Mouse (Mus musculus) lung, postnatal 0 days (tissue): ENCODE data around the gene Gpr37l1. TPM values are rescaled to one million over a fixed set of nuclear protein-coding genes. Genes with fewer than 3 reads are reported as not detected.

Source experiments
- ATAC-seq: fragments of 200-750 bp; cut with Nextera tagmentation; 2 replicates; pipeline ENCODE4 v1.8.0; 2017; ENCODE audit warnings: moderate library complexity
- DNase-seq: peaks from one replicate; pipeline ENCODE4 v3.0.0-alpha.2; 2016; ENCODE audit warnings: low spot score
- H3K27ac ChIP-seq: fragments of 300-500 bp; sonication (generic); 2 replicates; pipeline ENCODE4 v1.5.1; 2014; ENCODE audit warnings: antibody characterized with exemption, mild to moderate bottlenecking, low read length, mixed read lengths
- H3K27me3 ChIP-seq: fragments of 300-500 bp; sonication (generic); replicated peaks from 2 replicates; pipeline ENCODE4 v1.6.1; 2014; ENCODE audit warnings: low read length, mixed read lengths; ENCODE audit not compliant: insufficient read depth
- H3K36me3 ChIP-seq: fragments of 300-500 bp; sonication (generic); 2 replicates; pipeline ENCODE4 v1.6.1; 2014; ENCODE audit warnings: low read length, mixed read lengths; ENCODE audit not compliant: insufficient read depth
- H3K4me1 ChIP-seq: fragments of 300-500 bp; sonication (generic); 2 replicates; pipeline ENCODE4 v1.6.1; 2014; ENCODE audit warnings: antibody characterized with exemption, low read depth, low read length, mixed read lengths; ENCODE audit not compliant: insufficient read depth
- H3K4me2 ChIP-seq: fragments of 300-500 bp; sonication (generic); replicated peaks from 2 replicates; pipeline ENCODE4 v1.6.1; 2014; ENCODE audit warnings: low read depth, mild to moderate bottlenecking, low read length, moderate library complexity, mixed read lengths
- H3K4me3 ChIP-seq: fragments of 300-500 bp; sonication (generic); 2 replicates; pipeline ENCODE4 v1.5.1; 2014; ENCODE audit warnings: low read depth, low read length
- H3K9ac ChIP-seq: fragments of 300-500 bp; sonication (generic); replicated peaks from 2 replicates; pipeline ENCODE4 v1.6.1; 2014; ENCODE audit warnings: low read depth, mild to moderate bottlenecking
- H3K9me3 ChIP-seq: fragments of 300-500 bp; sonication (generic); 2 replicates; pipeline ENCODE4 v1.6.1; 2016; ENCODE audit warnings: low read length, mixed read lengths
- CTCF ChIP-seq: IDR thresholded peaks from 2 replicates; pipeline ENCODE4 v1.5.1; 2016; ENCODE audit warnings: antibody characterized with exemption, mild to moderate bottlenecking
- EP300 ChIP-seq: IDR thresholded peaks from 2 replicates; pipeline ENCODE4 v1.6.1; 2016; ENCODE audit warnings: antibody characterized with exemption, mild to moderate bottlenecking, control low read depth
- WGBS: fragments of 180-500 bp; shearing (Covaris S2); extraction: QIAGEN DNeasy Blood & Tissue Kit; methylation state at CpG from one replicate; pipeline ENCODE4 v1.1.7; 2014; 5-methylcytosine and 5-hydroxymethylcytosine counted together
- polyA plus RNA-seq: library from polyadenylated mRNA; unstranded; fragments of >200 nt; fragmentation: Nextera tagmentation; extraction: Ambion mirVana; gene quantifications from 2 replicates; pipeline ENCODE4 v1.2.1, GENCODE M21; 2015

Gene Gpr37l1
- polyA plus RNA-seq, 1 experiment from 2014 or later = 0.06 TPM

DNA sequence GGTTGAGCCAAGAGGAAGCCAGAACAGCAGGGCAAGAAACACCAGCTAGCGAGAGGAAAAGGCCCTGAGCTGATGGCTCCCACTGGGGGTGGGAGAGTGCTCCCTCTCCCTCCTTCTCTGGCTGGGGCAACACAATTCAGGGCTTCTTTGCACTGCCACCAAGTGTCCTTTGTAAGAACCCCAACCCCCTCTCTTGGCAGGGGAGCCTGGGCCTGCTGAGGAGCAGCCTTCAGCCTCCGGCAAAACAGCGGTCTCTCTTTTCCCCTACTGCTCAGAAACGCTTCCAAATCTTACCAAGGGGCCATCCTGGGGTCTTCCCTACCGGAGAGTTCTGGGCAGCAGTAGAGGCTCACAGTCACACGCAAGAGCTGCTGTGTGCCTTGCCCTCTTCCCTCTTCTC is 4.8 kb downstream of the Gpr37l1 start:
- no peak overlapping the region for H3K27ac ChIP-seq
- ATAC-seq (no peak), DNase-seq (no peak)
- no peak overlapping the region for H3K4me2 ChIP-seq
- H3K9me3 ChIP-seq = no peaks in the 10 kb centered on the region
- H3K9ac ChIP-seq = no peak overlapping the region
- H3K36me3 ChIP-seq = no peaks in the 10 kb centered on the region
- no peak overlapping the region for H3K4me3 ChIP-seq
- TF ChIP-seq EP300 (no peak), CTCF (no peak)
- 63% methylated on average over 6 of the region's 6 CpGs for WGBS
- H3K27me3 ChIP-seq = no peaks in the 10 kb centered on the region
- H3K4me1 ChIP-seq = no peaks in the 10 kb centered on the region

DNA sequence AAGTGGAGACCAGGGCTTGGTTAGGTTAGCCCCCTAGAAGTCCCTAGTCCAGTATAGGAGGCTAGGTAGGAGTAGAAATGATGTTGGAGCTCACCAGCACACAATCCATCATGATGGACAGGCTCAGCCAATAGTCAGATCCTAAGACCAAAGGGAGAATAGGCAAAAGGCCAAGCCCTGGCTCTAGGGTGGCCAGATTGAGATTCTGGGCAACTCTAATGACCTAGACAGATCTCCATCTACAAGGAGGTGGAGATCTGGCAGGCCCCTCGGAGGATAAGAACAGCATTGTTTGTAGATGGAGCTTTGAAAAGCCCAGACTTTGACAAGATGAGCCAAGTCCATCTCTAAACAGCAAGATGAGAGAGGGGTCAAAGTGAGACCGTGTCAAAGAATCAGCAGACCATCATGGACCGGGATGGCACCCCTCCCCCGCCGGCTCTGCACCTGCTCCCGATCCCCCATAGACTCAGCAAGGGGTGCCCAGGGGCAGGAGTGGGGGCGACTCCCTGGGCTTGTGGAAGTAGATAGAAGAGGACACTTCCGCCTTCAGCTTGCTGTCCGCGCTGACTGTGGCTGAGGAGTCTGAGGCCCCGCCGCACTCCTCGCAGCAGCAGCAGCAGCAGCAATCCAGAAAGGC is 7.0 kb downstream of the Gpr37l1 start:
- WGBS = 79% methylated on average over 13 of the region's 13 CpGs
- Histone ChIP-seq H3K4me3 (no peak overlapping the region), H3K27me3 (no peaks in the 10 kb centered on the region), H3K27ac (no peak overlapping the region), H3K4me1 (no peaks in the 10 kb centered on the region), H3K9ac (no peak overlapping the region), H3K36me3 (peaks cover 4% of the 10 kb centered on the region; the same call in 1 of the 2 replicates), H3K4me2 (no peak overlapping the region), H3K9me3 (no peaks in the 10 kb centered on the region)
- no peak for ATAC-seq
- no peak for TF ChIP-seq EP300
- no peak for TF ChIP-seq CTCF
- DNase-seq = no peak

DNA sequence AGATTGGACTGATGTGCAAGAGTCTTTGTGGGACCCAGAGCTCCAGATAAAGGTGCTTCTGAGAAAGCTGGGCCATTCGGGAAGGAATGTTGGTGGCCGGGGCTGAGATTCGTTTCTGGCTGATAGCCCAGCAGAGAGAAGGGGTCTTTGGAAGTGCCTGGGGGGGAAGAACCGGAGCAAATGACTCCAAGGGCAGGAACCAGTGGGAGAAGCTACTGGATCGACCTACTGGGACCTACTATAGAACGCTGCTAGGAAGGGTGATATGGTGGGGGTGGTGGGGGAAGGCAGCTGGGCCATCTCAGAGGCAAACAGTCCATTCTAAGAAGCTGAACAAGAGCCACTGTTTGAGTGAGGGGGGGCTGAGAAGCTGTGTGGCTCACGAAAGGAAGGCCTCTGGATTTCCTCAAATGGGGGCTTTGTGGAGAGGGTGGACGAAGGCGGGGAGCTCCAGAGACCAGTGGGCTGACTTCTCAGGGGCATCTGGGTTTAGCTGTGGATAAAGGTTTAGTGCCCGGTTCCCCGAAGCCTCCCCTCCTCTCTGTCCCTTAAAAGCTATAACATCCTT is 7.8 kb downstream of the Gpr37l1 start:
- WGBS = 66% methylated on average over 10 of the region's 11 CpGs

DNA sequence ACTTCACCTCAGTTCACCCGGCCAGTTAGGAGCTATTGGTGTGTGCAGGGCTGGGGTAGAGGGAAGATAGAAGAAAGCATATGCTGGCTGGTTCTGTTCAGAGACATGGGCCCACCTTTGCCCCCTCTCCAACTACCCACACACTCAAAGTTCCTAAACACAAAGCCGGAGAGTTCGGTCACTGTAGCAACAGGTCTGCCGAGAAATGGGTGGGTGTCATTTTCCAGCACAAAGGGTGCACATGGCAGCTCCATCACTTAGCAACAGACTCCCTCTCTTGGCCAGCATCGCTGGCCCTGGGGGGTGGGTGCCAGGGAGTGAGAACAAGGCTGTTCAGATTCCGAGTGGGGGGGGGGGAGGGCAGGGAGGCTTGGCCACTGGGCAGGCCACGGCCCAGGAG is 8.4 kb downstream of the Gpr37l1 start:
- Histone ChIP-seq H3K4me3 (no peak overlapping the region), H3K27ac (no peak overlapping the region), H3K36me3 (peaks cover 6% of the 10 kb centered on the region; the same call in 1 of the 2 replicates), H3K27me3 (no peaks in the 10 kb centered on the region), H3K9me3 (no peaks in the 10 kb centered on the region), H3K9ac (no peak overlapping the region), H3K4me1 (no peaks in the 10 kb centered on the region), H3K4me2 (no peak overlapping the region)
- TF ChIP-seq EP300 (no peak), CTCF (no peak)
- WGBS = 43% methylated on average over 7 of the region's 7 CpGs
- DNase-seq = no peak
- ATAC-seq = peak; percentile 21; the same call in 1 of the 2 replicates

More for the DNA sequence above, 7.8 kb downstream of the Gpr37l1 start:
- TF ChIP-seq EP300 = no peak
- TF ChIP-seq CTCF = no peak
- Histone ChIP-seq H3K9ac (no peak overlapping the region), H3K27ac (no peak overlapping the region), H3K4me2 (no peak overlapping the region), H3K4me1 (no peaks in the 10 kb centered on the region), H3K27me3 (no peaks in the 10 kb centered on the region), H3K4me3 (no peak overlapping the region), H3K9me3 (no peaks in the 10 kb centered on the region), H3K36me3 (peaks cover 6% of the 10 kb centered on the region; the same call in 1 of the 2 replicates)
- ATAC-seq = no peak
- no peak for DNase-seq

DNA sequence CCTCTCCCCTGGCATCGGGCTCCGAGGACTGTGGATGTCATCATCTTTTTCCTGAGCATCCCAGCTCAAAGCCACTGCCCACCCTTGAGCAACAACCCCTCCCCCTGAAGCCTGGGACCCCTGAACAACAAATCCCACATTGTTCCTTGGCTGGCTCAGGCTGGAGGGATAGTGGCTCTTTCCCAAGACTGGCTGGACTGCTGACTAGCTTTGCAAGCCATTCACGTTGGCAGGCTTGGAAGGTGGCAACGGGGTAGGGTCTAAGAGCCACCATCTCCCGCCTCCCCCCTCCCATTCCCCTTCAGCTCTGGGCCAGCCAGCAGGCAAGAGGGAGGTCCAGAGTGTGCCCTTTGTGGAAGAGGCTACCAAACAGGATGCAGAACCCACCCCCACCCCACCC is 8.8 kb downstream of the Gpr37l1 start:
- TF ChIP-seq EP300 = no peak
- TF ChIP-seq CTCF = no peak
- no peak for ATAC-seq
- H3K27me3 ChIP-seq = no peaks in the 10 kb centered on the region

DNA sequence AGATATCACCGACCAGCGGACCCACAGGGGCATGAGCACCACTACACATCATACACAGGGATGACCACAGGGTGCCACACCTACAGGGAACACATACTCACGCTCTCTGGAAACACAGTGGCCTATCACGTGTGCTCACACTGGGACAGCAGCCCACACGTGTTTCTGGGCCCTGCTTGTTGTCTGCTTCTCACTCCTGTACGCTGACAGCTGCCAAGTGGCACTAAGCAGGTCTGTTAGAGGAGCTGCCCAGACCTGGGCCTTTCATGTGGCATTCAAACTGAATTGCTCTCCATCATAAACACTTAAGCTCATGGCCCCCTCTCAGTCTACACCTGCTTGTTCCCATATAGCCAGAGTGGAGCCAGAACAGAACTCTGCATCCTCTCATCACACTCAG is 11.2 kb downstream of the Gpr37l1 start:
- Histone ChIP-seq H3K4me3 (no peak overlapping the region), H3K36me3 (peaks cover 7% of the 10 kb centered on the region; the same call in 1 of the 2 replicates), H3K4me2 (no peak overlapping the region), H3K27me3 (no peaks in the 10 kb centered on the region), H3K27ac (no peak overlapping the region), H3K4me1 (no peaks in the 10 kb centered on the region), H3K9ac (no peak overlapping the region), H3K9me3 (no peaks in the 10 kb centered on the region)
- no peak for TF ChIP-seq EP300
- TF ChIP-seq CTCF = no peak
- no peak for ATAC-seq
- no peak for DNase-seq
- WGBS = 90% methylated on average over 6 of the region's 6 CpGs

More for the DNA sequence above, 8.8 kb downstream of the Gpr37l1 start:
- no peak overlapping the region for H3K9ac ChIP-seq
- H3K36me3 ChIP-seq = peaks cover 6% of the 10 kb centered on the region; the same call in 1 of the 2 replicates
- WGBS = 54% methylated on average over 5 of the region's 5 CpGs
- H3K4me3 ChIP-seq = no peak overlapping the region
- H3K4me1 ChIP-seq = no peaks in the 10 kb centered on the region
- H3K4me2 ChIP-seq = no peak overlapping the region
- H3K27ac ChIP-seq = no peak overlapping the region
- DNase-seq = no peak
- no peaks in the 10 kb centered on the region for H3K9me3 ChIP-seq
